Mouse (Mus musculus) kidney, embryonic 14.5 days (tissue): Measurements from ENCODE around the gene Fanci. TPM values are rescaled to one million over a fixed set of nuclear protein-coding genes. Genes with fewer than 3 reads are reported as not detected.
A peak's percentile ranks its signal among the peaks of the same experiment; 100 is the strongest.

Source experiments
- ATAC-seq: fragments of 200-750 bp; cut with Nextera tagmentation; 2 replicates; pipeline ENCODE4 v1.8.0; 2017; ENCODE audit warnings: moderate number of reproducible peaks, mild to moderate bottlenecking, moderate TSS enrichment, moderate library complexity; ENCODE audit not compliant: low FRiP score, low TSS enrichment
- H3K27ac ChIP-seq: fragments of 300-500 bp; sonication (generic); 2 replicates; pipeline ENCODE4 v1.5.1; 2014; ENCODE audit warnings: low read depth, mild to moderate bottlenecking, low read length, moderate library complexity, mixed read lengths
- H3K27me3 ChIP-seq: fragments of 300-500 bp; sonication (generic); 2 replicates; pipeline ENCODE4 v1.6.1; 2014; ENCODE audit warnings: mild to moderate bottlenecking, low read length; ENCODE audit not compliant: control insufficient read depth, insufficient read depth
- H3K36me3 ChIP-seq: fragments of 300-500 bp; sonication (generic); 2 replicates; pipeline ENCODE4 v1.6.1; 2014; ENCODE audit warnings: low read length, mixed read lengths; ENCODE audit not compliant: control insufficient read depth, insufficient read depth
- H3K4me1 ChIP-seq: fragments of 300-500 bp; sonication (generic); 2 replicates; pipeline ENCODE4 v1.6.1; 2014; ENCODE audit warnings: low read length, mixed read lengths; ENCODE audit not compliant: control insufficient read depth, insufficient read depth
- H3K4me2 ChIP-seq: fragments of 300-500 bp; sonication (generic); replicated peaks from 2 replicates; pipeline ENCODE4 v1.6.1; 2014; ENCODE audit warnings: low read depth, mild to moderate bottlenecking, low read length
- H3K4me3 ChIP-seq: fragments of 300-500 bp; sonication (generic); 2 replicates; pipeline ENCODE4 v1.5.1; 2014; ENCODE audit warnings: mild to moderate bottlenecking, low read length
- H3K9ac ChIP-seq: fragments of 300-500 bp; sonication (generic); 2 replicates; pipeline ENCODE4 v1.6.1; 2014; ENCODE audit warnings: low read depth, mild to moderate bottlenecking, low read length, moderate library complexity
- H3K9me3 ChIP-seq: fragments of 300-500 bp; sonication (generic); 2 replicates; pipeline ENCODE4 v1.6.1; 2016; ENCODE audit warnings: low read length; ENCODE audit not compliant: control insufficient read depth
- WGBS: fragments of 180-500 bp; shearing (Covaris S2); extraction: QIAGEN DNeasy Blood & Tissue Kit; methylation state at CpG from one replicate; pipeline ENCODE4 v1.1.7; 2014; 5-methylcytosine and 5-hydroxymethylcytosine counted together
- polyA plus RNA-seq: library from polyadenylated mRNA; unstranded; fragments of >200 nt; fragmentation: Nextera tagmentation; extraction: Ambion mirVana; gene quantifications from 2 replicates; pipeline ENCODE4 v1.2.1, GENCODE M21; 2014

Fanci gene
- polyA plus RNA-seq, 1 experiment from 2014 or later: 13.5 TPM

- no peak for ATAC-seq
- Histone ChIP-seq H3K36me3 (peaks cover 36% of the 10 kb centered on the region; the same call in 1 of the 2 replicates), H3K27me3 (no peaks in the 10 kb centered on the region), H3K4me2 (no peak overlapping the region), H3K27ac (no peak overlapping the region), H3K4me1 (0 out of 2 replicates have a peak, but pooled peaks cover 4% of the 10 kb centered on the region), H3K4me3 (no peak overlapping the region), H3K9ac (no peak overlapping the region), H3K9me3 (no peaks in the 10 kb centered on the region)
- WGBS: 68% methylated on average over 11 of the region's 11 CpGs
These were observed 31.7 kb upstream of the Fanci start for GRCm38 (mm10) chr7:79360056-79360455.

GRCm38 (mm10) chr7:79362208-79362607, 29.5 kb upstream of the Fanci start:
- Histone ChIP-seq H3K27ac (no peak overlapping the region), H3K4me1 (0 out of 2 replicates have a peak, but pooled peaks cover 4% of the 10 kb centered on the region), H3K27me3 (no peaks in the 10 kb centered on the region), H3K4me3 (no peak overlapping the region), H3K9ac (no peak overlapping the region), H3K36me3 (peaks cover 23% of the 10 kb centered on the region; the same call in 1 of the 2 replicates), H3K4me2 (no peak overlapping the region), H3K9me3 (no peaks in the 10 kb centered on the region)
- WGBS: 73% methylated on average over 8 of the region's 8 CpGs
- no peak for ATAC-seq

GRCm38 (mm10) chr7:79362830-79363229, 28.9 kb upstream of the Fanci start:
- no peak for ATAC-seq
- Histone ChIP-seq H3K9me3 (no peaks in the 10 kb centered on the region), H3K27ac (no peak overlapping the region), H3K4me3 (no peak overlapping the region), H3K36me3 (peaks cover 23% of the 10 kb centered on the region; the same call in 1 of the 2 replicates), H3K27me3 (no peaks in the 10 kb centered on the region), H3K4me1 (0 out of 2 replicates have a peak, but pooled peaks cover 4% of the 10 kb centered on the region), H3K9ac (no peak overlapping the region), H3K4me2 (no peak overlapping the region)
- 92% methylated on average over 7 of the region's 7 CpGs for WGBS

GRCm38 (mm10) chr7:79363370-79364043, 28.2 kb upstream of the Fanci start:
- ATAC-seq: no peak
- Histone ChIP-seq H3K36me3 (peaks cover 16% of the 10 kb centered on the region; the same call in 1 of the 2 replicates), H3K9ac (no peak overlapping the region), H3K4me2 (no peak overlapping the region), H3K9me3 (no peaks in the 10 kb centered on the region), H3K4me1 (0 out of 2 replicates have a peak, but pooled peaks cover 4% of the 10 kb centered on the region), H3K27ac (no peak overlapping the region), H3K4me3 (no peak overlapping the region), H3K27me3 (no peaks in the 10 kb centered on the region)
- WGBS: 57% methylated on average over 8 of the region's 8 CpGs

- no peak for ATAC-seq
- Histone ChIP-seq H3K4me1 (no peaks in the 10 kb centered on the region), H3K27ac (no peak overlapping the region), H3K4me2 (no peak overlapping the region), H3K9me3 (no peaks in the 10 kb centered on the region), H3K27me3 (no peaks in the 10 kb centered on the region), H3K4me3 (no peak overlapping the region), H3K36me3 (no peaks in the 10 kb centered on the region), H3K9ac (no peak overlapping the region)
- WGBS: 84% methylated on average over 5 of the region's 5 CpGs
These were observed 23.1 kb upstream of the Fanci start for GRCm38 (mm10) chr7:79368664-79369063.

GRCm38 (mm10) chr7:79369416-79369815, 22.3 kb upstream of the Fanci start:
- Histone ChIP-seq H3K27me3 (no peaks in the 10 kb centered on the region), H3K36me3 (no peaks in the 10 kb centered on the region), H3K27ac (no peak overlapping the region), H3K9ac (no peak overlapping the region), H3K4me2 (no peak overlapping the region), H3K4me1 (no peaks in the 10 kb centered on the region), H3K9me3 (no peaks in the 10 kb centered on the region), H3K4me3 (no peak overlapping the region)
- no peak for ATAC-seq
- 31% methylated on average over 4 of the region's 4 CpGs for WGBS

GRCm38 (mm10) chr7:79371321-79371879, 20.3 kb upstream of the Fanci start:
- Histone ChIP-seq H3K4me2 (no peak overlapping the region), H3K27ac (no peak overlapping the region), H3K4me1 (0 out of 2 replicates have a peak, but pooled peaks cover 8% of the 10 kb centered on the region), H3K27me3 (no peaks in the 10 kb centered on the region), H3K9me3 (no peaks in the 10 kb centered on the region), H3K36me3 (no peaks in the 10 kb centered on the region), H3K9ac (no peak overlapping the region), H3K4me3 (no peak overlapping the region)
- 27% methylated on average over 10 of the region's 10 CpGs for WGBS
- peak; percentile 57; the same call in 1 of the 2 replicates for ATAC-seq

- H3K4me1 ChIP-seq: 0 out of 2 replicates have a peak, but pooled peaks cover 8% of the 10 kb centered on the region
- H3K9ac ChIP-seq: no peak overlapping the region
- H3K4me2 ChIP-seq: no peak overlapping the region
- no peaks in the 10 kb centered on the region for H3K36me3 ChIP-seq
- H3K27me3 ChIP-seq: no peaks in the 10 kb centered on the region
- no peak for ATAC-seq
- no peak overlapping the region for H3K4me3 ChIP-seq
- no peaks in the 10 kb centered on the region for H3K9me3 ChIP-seq
- H3K27ac ChIP-seq: no peak overlapping the region
These were observed 17.7 kb upstream of the Fanci start for GRCm38 (mm10) chr7:79374017-79374416.

- Histone ChIP-seq H3K4me1 (0 out of 2 replicates have a peak, but pooled peaks cover 8% of the 10 kb centered on the region), H3K36me3 (no peaks in the 10 kb centered on the region), H3K27me3 (no peaks in the 10 kb centered on the region), H3K4me3 (no peak overlapping the region), H3K9me3 (no peaks in the 10 kb centered on the region), H3K27ac (no peak overlapping the region), H3K4me2 (no peak overlapping the region), H3K9ac (no peak overlapping the region)
- no peak for ATAC-seq
- WGBS: 67% methylated on average over 5 of the region's 5 CpGs
These were observed 16.1 kb upstream of the Fanci start for GRCm38 (mm10) chr7:79375594-79375993.
